Mouse (Mus musculus): ENCODE measurements around the gene Gtpbp6. TPM values are rescaled to one million over a fixed set of nuclear protein-coding genes. Genes with fewer than 3 reads are reported as not detected.

Gene Gtpbp6
- polyA plus RNA-seq (2012; rRNA removed): 21.1 and 24.2 TPM in 2 replicates

DNA sequence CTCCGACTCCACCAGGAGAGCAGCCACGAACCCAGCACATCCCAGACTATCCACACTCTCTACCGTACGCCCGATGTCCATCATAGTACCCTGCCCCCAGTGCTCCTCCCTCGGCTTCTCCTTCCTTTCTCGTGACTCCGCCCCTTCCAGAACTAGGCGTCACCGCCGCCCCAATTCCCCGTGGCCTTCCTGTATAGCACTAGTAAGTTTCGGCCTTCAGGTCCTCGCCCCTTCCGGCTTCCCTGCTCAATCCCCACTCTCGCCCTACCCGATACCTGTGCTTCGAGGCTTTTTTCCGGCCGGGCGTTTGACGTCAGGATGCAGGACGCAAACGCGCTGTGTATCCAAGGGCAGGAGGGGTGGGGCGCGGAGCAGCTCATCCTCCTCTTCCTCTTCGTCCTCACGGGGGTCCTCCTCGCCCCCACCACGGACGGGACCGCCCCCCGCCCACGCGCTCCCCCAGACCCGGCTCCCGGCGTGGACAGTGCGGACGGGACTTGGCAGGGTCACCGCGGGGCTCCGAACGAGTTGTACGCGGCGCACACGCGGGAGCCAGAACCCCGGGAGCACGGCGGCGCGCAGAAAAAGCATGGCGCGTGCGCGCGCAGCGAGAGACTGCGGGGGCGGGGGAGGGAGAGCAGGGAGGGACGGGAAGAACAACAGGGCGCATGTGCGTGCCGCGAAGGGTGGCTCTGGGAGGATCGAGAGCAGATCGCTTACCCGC is at the start of gene Gtpbp6:
TSS of gene Gtpbp6 (minus strand) at position 617 of the 724 bp plus-strand sequence.

DNA sequence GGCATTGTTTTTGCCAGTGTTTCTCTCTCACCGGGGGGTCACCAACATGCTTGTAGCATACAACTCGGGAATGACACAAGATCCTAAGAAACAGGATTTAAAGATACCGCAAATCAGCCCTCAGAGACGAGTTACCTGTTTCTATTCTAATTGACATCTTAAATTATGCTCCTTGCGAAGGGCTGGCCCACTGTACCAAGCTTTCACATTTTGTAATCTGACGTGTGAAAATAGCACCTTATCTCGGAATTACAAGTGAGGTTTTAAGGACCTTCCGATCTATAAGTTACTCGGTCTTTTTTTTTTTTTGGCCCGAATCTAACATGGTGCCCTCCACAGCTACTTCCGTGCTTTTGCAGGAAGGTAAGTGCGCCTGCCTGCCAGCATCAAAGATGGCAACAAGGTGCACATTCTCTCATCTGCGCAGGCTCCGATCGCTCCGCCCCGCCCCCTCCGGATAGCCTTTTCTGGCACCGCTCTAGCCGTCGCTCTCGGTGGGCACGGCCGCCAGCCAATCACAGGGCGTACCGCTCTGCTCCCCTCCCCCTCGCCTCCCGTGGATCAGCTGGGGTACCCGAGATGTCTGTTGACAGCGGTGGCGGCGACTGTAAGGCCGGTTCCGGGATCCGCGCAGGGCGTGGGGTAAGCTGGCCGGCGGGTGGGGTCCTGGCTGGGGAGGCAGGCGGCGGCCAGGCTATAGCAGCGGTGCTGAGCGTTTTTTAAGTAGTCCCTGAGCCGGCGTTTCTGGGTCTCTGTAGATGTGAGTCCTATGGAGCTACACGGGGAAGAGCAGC is 27.5 kb upstream of the Gtpbp6 start, which contains the start of gene Chfr:
TSS of gene Chfr (plus strand) at position 550 of the 794 bp plus-strand sequence.

DNA sequence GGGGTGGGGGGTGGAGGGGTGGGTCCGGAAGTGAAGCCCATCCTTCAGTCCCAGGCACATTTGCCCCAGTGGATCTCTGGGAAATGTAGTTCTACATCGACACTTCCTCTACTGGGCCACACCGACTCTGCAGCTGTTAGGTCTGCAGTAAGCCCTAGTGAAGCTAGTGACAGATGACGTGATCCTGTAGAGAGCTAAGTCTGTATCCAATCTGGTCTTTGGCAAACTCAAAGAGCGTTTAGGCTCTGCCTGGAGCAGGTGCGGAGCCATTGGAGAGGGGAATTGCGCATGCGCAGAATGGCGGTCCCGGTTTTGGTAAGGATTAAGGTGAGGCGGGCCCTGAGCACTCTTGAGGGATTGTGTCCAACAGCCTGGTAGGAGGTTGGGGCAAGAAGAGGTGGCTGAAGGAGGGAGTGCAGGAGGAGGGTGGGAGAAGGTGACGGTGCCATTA is 2.0 kb upstream of the Gtpbp6 start, which contains the start of gene Zfp605:
TSS of gene Zfp605 (plus strand) at position 102 of the 451 bp plus-strand sequence.

DNA sequence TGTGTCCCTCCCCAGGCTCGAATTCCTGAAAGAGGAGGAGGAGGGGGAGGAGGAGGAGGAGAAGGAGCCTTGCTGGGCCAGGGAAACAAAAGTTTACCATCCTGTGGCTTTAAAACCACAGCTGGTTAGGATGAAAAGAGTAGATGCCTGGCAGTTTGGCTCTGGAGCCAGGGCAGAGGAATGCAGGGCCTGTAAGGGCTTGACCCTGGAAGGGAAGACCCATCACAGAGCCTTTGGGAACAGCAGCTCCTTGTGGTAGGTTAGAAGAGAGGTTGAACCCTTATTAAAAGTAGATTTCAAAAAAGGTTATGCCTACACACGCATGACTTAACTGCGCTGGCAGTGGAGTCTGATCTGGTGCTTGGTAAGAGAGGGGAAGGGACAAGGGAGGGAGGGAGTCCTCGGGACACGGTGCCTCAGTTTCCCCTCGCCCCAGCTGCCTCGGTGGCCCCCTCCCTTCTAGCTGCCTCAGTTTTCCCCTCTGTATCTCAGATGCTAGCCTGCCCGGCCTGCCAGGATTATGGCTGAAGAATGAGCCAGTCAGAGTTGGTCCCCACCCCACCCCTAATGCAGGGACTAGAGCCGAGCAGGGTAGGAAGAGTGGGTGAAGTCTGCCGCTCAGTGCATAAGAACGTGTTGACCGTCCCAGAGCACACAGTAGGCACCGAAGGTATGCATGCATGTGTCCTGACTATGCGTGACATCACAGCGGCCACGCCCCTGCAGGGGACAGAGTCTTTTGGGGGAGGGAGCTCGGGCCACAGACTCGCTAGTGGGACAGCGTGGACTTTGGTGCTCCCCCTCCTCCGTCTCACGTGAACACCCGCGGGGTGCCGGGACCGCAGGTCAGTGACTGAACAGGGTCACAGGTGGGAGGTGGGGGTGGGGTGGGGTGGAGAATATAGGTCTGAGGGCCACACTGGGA is 8.1 kb downstream of the Gtpbp6 start, which contains the start of gene Plcxd1:
TSS of gene Plcxd1 (plus strand) at position 314 of the 925 bp plus-strand sequence.

DNA sequence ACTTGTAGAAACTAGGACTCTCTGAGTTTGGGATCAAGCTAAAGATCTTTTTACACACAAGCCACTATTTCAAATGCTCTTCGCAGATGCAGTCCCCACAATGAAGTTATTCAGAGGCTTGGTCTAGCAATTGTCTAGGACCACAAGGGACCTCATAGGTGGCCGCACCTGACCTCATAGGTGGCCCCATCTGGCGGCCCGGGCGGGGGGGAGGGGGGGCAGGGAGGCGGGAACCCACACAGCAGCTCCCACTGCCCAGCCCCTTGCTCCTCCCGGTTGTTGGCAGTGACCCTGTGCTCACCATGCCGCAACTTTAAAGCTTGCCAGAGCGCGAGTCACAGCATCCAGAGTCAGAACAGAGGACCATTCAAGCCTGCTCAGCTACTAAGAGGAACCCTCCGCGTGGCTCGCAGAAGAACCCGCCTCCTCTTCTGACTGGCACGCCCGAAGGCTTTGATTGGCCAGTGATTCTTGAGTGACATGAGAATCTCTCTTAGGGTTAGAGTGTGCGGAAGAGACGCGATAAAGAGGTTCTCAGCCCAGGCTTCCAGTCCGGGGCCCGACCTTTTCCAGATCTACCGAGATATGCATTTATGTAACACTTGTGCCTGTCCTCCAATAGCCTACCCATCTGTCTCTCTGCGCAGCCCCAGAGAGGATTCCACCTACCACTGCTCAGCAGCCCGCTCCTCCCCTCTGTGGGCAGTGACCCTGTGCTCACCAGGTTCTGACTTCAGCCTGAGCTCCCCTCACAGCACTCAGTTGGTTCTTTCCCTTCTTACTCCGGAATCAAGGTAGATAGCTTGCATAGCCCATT is 13.8 kb downstream of the Gtpbp6 start, which contains the start of gene Gm35315:
TSS of gene Gm35315 (minus strand) at position 391 of the 817 bp plus-strand sequence.

DNA sequence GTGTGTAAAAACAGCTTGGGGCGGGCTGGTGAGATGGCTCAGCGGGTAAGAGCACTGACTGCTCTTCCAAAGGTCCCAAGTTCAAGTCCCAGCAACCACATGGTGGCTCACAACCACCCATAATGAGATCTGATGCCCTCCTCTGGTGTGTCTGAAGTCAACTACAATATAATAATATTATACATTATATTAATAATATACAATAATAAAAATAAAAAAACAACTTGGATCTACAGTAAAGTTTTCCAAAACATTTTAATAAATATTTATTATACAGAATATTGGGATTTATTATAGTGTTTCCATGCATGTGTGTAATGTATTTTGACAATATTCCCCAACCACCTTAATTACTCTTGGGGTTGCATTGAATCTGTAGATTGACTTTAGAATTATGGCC is 35.6 kb downstream of the Gtpbp6 start, which contains the start of gene Gm17655:
TSS of gene Gm17655 (minus strand) at position 101 of the 400 bp plus-strand sequence.

Other genes with a start within 250 kb of the Gtpbp6 start
- gene Gm15446, start 184.8 kb downstream of the Gtpbp6 start, polyA plus RNA-seq (2012; rRNA removed): 0.01 and 0.05 TPM in 2 replicates
- 3.7 and 3.8 TPM in 2 replicates for gene Zfp932, start 111.7 kb downstream of the Gtpbp6 start, polyA plus RNA-seq (2012; rRNA removed)
- 0.66 and 0.79 TPM in 2 replicates for gene Gm17655, start 35.7 kb downstream of the Gtpbp6 start, polyA plus RNA-seq (2012; rRNA removed)
- 0.76 and 0.86 TPM in 2 replicates for gene Gm35315, start 13.8 kb downstream of the Gtpbp6 start, polyA plus RNA-seq (2012; rRNA removed)
- gene Plcxd1, start 8.2 kb downstream of the Gtpbp6 start, polyA plus RNA-seq (2012; rRNA removed): 0.06 and 0.07 TPM in 2 replicates
- 0.55 and 0.60 TPM in 2 replicates for gene Zfp605, start 1.9 kb upstream of the Gtpbp6 start, polyA plus RNA-seq (2012; rRNA removed)
- gene Chfr, start 27.6 kb upstream of the Gtpbp6 start, polyA plus RNA-seq (2012; rRNA removed): 13.6 TPM in 2 replicates
- gene Golga3, start 68.5 kb upstream of the Gtpbp6 start, polyA plus RNA-seq (2012; rRNA removed): 5.2 and 6.3 TPM in 2 replicates
- 5.3 and 5.4 TPM in 2 replicates for gene Ankle2, start 122.8 kb upstream of the Gtpbp6 start, polyA plus RNA-seq (2012; rRNA removed)
- gene Pgam5, start 161.7 kb upstream of the Gtpbp6 start, polyA plus RNA-seq (2012; rRNA removed): 13.6 TPM in 2 replicates
- gene Pxmp2, start 178.0 kb upstream of the Gtpbp6 start, polyA plus RNA-seq (2012; rRNA removed): 31.9 and 32.3 TPM in 2 replicates
- 7.8 and 7.9 TPM in 2 replicates for gene Pole, start 178.1 kb upstream of the Gtpbp6 start, polyA plus RNA-seq (2012; rRNA removed)
- 0.13 and 0.16 TPM in 2 replicates for gene P2rx2, start 235.0 kb upstream of the Gtpbp6 start, polyA plus RNA-seq (2012; rRNA removed)
- not detected in 2 replicates for gene Lrcol1, start 236.5 kb upstream of the Gtpbp6 start, polyA plus RNA-seq (2012; rRNA removed)

All from liver, embryonic 18 days (tissue).